Mouse (Mus musculus): ENCODE measurements at regions not wholly inside any gene's neighbourhood (a gene's known extent, or its start where the extent isn't known, plus 50 kb on each side); places are given as distances from the start of the nearest gene placed in this dataset.
A peak's percentile ranks its signal among the peaks of the same experiment; 100 is the strongest.

GRCm38 (mm10) chr3:52843998-52844397, 173.0 kb downstream of the Cog6 start:
- Histone ChIP-seq H3K4me1 (ENCODE audit: control insufficient read depth, insufficient read depth, low read length) (no peaks in the 10 kb centered on the region), H3K4me3 (ENCODE audit: insufficient read depth, low read length) (no peak overlapping the region), H3K27ac (ENCODE audit: insufficient read depth, low read depth, low read length) (no peak overlapping the region)
- TF ChIP-seq CTCF (IDR thresholded peaks at IDR 0.05; ENCODE audit: low read depth, low read length): peak; percentile 100
- no peak for TF ChIP-seq POLR2A (IDR thresholded peaks at IDR 0.05; ENCODE audit: borderline replicate concordance, low read depth, low read length)

GRCm38 (mm10) chr3:52842866-52843425, 174.1 kb downstream of the Cog6 start:
- Histone ChIP-seq H3K4me1 (ENCODE audit: control insufficient read depth, insufficient read depth, low read length) (no peaks in the 10 kb centered on the region), H3K4me3 (ENCODE audit: insufficient read depth, low read length) (no peak overlapping the region), H3K27ac (ENCODE audit: insufficient read depth, low read depth, low read length) (no peak overlapping the region)
- TF ChIP-seq POLR2A (IDR thresholded peaks at IDR 0.05; ENCODE audit: borderline replicate concordance, low read depth, low read length): no peak
- no peak for TF ChIP-seq CTCF (IDR thresholded peaks at IDR 0.05; ENCODE audit: low read depth, low read length)

DNA sequence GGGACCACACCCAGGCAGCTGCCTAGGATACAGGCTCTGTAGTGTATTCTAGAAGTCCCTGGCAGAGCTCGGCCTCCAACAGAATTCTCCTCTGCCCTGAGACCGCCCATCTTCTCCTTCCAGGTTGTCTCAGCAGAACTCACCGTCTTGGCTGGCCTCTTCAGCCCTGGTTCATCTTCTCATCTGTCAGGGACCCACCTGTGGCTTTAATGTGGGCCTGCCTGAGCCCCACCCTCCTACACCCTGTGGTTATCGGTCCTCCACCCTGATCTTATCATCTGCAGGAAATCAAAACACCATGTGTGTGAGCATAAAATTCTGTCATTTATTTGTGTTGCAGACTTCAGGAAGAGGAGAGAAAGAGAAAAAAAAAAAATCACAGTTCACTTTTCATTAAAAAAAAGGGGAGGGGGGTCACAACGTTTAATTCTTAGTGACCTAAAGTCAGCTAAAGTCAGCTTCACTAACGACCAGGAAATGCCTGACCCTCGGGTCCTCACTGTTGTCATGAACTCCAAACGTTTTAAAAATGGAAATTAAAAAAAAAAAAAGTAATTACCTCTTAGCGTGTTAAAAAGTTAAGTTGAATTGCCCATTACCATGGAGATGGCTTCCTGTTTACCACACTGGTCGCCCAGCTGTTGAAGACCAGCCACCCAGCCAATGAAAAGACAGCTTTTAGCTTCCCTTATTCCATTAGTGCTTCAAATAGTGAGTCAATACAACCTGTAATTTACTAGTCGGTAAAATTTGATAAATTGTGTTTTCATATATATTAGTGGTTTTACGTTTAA, 176.7 kb downstream of the Cog6 start:
- H3K4me1 ChIP-seq (ENCODE audit: control insufficient read depth, insufficient read depth, low read length): no peaks in the 10 kb centered on the region
- TF ChIP-seq POLR2A (IDR thresholded peaks at IDR 0.05; ENCODE audit: borderline replicate concordance, low read depth, low read length) (no peak), CTCF (IDR thresholded peaks at IDR 0.05; ENCODE audit: low read depth, low read length) (no peak)
- no peak overlapping the region for H3K4me3 ChIP-seq (ENCODE audit: insufficient read depth, low read length)
- no peak overlapping the region for H3K27ac ChIP-seq (ENCODE audit: insufficient read depth, low read depth, low read length)

GRCm38 (mm10) chr3:52838020-52838419, 179.0 kb downstream of the Cog6 start:
- no peak overlapping the region for H3K27ac ChIP-seq (ENCODE audit: insufficient read depth, low read depth, low read length)
- no peak for TF ChIP-seq POLR2A (IDR thresholded peaks at IDR 0.05; ENCODE audit: borderline replicate concordance, low read depth, low read length)
- no peak for TF ChIP-seq CTCF (IDR thresholded peaks at IDR 0.05; ENCODE audit: low read depth, low read length)
- no peak overlapping the region for H3K4me3 ChIP-seq (ENCODE audit: insufficient read depth, low read length)
- H3K4me1 ChIP-seq (ENCODE audit: control insufficient read depth, insufficient read depth, low read length): no peaks in the 10 kb centered on the region

DNA sequence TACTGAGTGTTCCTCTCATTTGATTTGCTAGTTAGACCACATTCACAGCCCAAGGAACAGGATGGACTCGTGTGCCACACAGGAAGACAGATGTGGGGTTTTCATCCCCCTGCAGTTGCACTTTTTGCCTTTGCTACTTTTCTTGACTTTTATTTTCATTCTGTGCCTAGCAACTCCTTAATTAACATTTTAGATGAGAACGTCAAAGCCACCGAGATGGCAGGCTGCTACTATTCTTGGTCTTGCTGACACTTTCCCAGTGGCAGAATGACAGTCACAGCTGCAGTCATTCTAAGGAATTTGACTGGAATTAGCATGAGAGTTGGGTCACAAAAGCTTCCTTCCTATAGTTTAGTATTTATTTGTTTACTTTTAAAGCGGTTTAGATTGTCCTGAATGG, 179.5 kb downstream of the Cog6 start:
- TF ChIP-seq POLR2A (IDR thresholded peaks at IDR 0.05; ENCODE audit: borderline replicate concordance, low read depth, low read length): no peak
- no peak for TF ChIP-seq CTCF (IDR thresholded peaks at IDR 0.05; ENCODE audit: low read depth, low read length)
- no peak overlapping the region for H3K27ac ChIP-seq (ENCODE audit: insufficient read depth, low read depth, low read length)
- no peaks in the 10 kb centered on the region for H3K4me1 ChIP-seq (ENCODE audit: control insufficient read depth, insufficient read depth, low read length)
- no peak overlapping the region for H3K4me3 ChIP-seq (ENCODE audit: insufficient read depth, low read length)

- TF ChIP-seq CTCF (IDR thresholded peaks at IDR 0.05; ENCODE audit: low read depth, low read length): no peak
- no peak for TF ChIP-seq POLR2A (IDR thresholded peaks at IDR 0.05; ENCODE audit: borderline replicate concordance, low read depth, low read length)
- no peak overlapping the region for H3K27ac ChIP-seq (ENCODE audit: insufficient read depth, low read depth, low read length)
- no peak overlapping the region for H3K4me3 ChIP-seq (ENCODE audit: insufficient read depth, low read length)
- H3K4me1 ChIP-seq (ENCODE audit: control insufficient read depth, insufficient read depth, low read length): no peaks in the 10 kb centered on the region
Observed at GRCm38 (mm10) chr3:52836780-52837179, 180.3 kb downstream of the Cog6 start.

- TF ChIP-seq CTCF (IDR thresholded peaks at IDR 0.05; ENCODE audit: low read depth, low read length): no peak
- TF ChIP-seq POLR2A (IDR thresholded peaks at IDR 0.05; ENCODE audit: borderline replicate concordance, low read depth, low read length): no peak
- no peak overlapping the region for H3K27ac ChIP-seq (ENCODE audit: insufficient read depth, low read depth, low read length)
- no peaks in the 10 kb centered on the region for H3K4me1 ChIP-seq (ENCODE audit: control insufficient read depth, insufficient read depth, low read length)
- H3K4me3 ChIP-seq (ENCODE audit: insufficient read depth, low read length): no peak overlapping the region
Observed at GRCm38 (mm10) chr3:52832421-52832820, 184.6 kb downstream of the Cog6 start.

DNA sequence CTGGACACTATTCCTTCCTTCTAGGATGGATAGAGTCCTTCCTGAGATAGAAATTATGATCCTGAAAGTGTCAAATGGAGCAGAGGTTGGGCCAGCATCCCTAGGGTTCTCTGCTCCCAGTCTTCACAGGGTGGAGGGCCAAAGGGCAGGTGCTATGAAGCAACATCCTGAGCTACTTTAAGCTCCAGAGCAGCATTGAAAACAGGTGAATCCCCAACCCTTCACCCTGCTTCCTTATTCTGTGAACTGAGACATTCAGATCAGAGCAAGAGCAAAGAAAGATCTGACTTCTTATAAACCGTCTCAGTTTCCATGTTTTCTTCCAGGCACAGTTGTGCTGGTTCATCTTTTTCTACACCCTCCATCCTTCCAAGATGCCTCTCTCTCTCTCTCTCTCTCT, 185.1 kb downstream of the Cog6 start:
- Histone ChIP-seq H3K27ac (ENCODE audit: insufficient read depth, low read depth, low read length) (no peak overlapping the region), H3K4me1 (ENCODE audit: control insufficient read depth, insufficient read depth, low read length) (no peaks in the 10 kb centered on the region), H3K4me3 (ENCODE audit: insufficient read depth, low read length) (no peak overlapping the region)
- TF ChIP-seq CTCF (IDR thresholded peaks at IDR 0.05; ENCODE audit: low read depth, low read length) (no peak), POLR2A (IDR thresholded peaks at IDR 0.05; ENCODE audit: borderline replicate concordance, low read depth, low read length) (no peak)

DNA sequence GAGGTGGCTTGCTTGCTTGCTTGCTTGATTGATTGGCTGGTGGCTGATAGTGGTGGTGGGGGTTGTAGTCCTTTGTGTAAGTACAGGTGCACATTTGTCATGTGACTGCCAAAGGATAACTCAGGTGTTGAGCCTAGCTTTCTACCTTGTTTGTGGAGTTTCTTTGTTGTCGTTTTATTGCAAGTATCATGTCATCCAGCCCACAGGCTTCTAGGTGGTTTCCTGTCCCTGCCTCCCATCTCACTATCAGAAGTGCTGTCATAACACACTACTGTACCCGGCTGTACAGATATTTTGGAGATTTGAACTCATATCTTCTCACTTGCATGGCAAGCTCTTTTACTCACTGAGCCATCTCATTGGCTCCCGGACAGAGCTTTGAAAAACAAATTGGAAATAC, 186.9 kb downstream of the Cog6 start:
- Histone ChIP-seq H3K27ac (ENCODE audit: insufficient read depth, low read depth, low read length) (no peak overlapping the region), H3K4me1 (ENCODE audit: control insufficient read depth, insufficient read depth, low read length) (no peaks in the 10 kb centered on the region), H3K4me3 (ENCODE audit: insufficient read depth, low read length) (no peak overlapping the region)
- TF ChIP-seq CTCF (IDR thresholded peaks at IDR 0.05; ENCODE audit: low read depth, low read length) (no peak), POLR2A (IDR thresholded peaks at IDR 0.05; ENCODE audit: borderline replicate concordance, low read depth, low read length) (no peak)

GRCm38 (mm10) chr3:52829069-52829468, 188.0 kb downstream of the Cog6 start:
- TF ChIP-seq POLR2A (IDR thresholded peaks at IDR 0.05; ENCODE audit: borderline replicate concordance, low read depth, low read length) (no peak), CTCF (IDR thresholded peaks at IDR 0.05; ENCODE audit: low read depth, low read length) (no peak)
- no peak overlapping the region for H3K4me3 ChIP-seq (ENCODE audit: insufficient read depth, low read length)
- no peak overlapping the region for H3K27ac ChIP-seq (ENCODE audit: insufficient read depth, low read depth, low read length)
- no peaks in the 10 kb centered on the region for H3K4me1 ChIP-seq (ENCODE audit: control insufficient read depth, insufficient read depth, low read length)

Measured in bone marrow macrophage, adult 2 months (primary cell).